Mouse (Mus musculus) myocyte (in vitro differentiated cells): ENCODE results near the gene Aarsd1.

Source experiments
- CEBPB ChIP-seq: IDR thresholded peaks from 2 replicates; pipeline ENCODE4 v1.6.1; 2011; ENCODE audit warnings: mild to moderate bottlenecking, moderate library complexity; ENCODE audit not compliant: poor library complexity, insufficient read depth, severe bottlenecking
- E2F4 ChIP-seq: IDR thresholded peaks from one replicate; pipeline ENCODE4 v1.6.1; 2011; ENCODE audit warnings: mild to moderate bottlenecking, control low read depth, moderate library complexity; ENCODE audit not compliant: insufficient read depth
- MAX ChIP-seq: IDR thresholded peaks from one replicate; pipeline ENCODE4 v1.6.1; 2011; ENCODE audit warnings: low read depth, mild to moderate bottlenecking, control low read depth
- MYOD1 ChIP-seq, 3 experiments: IDR thresholded peaks; one replicate each; pipeline ENCODE4 v1.6.1; 2011; ENCODE audit warnings: control low read depth in 2 of 3, low read depth in 2 of 3, mild to moderate bottlenecking in 2 of 3, moderate library complexity in 1 of 3; ENCODE audit not compliant: insufficient read length in 2 of 3, control insufficient read depth in 1 of 3
- MYOG ChIP-seq, 3 experiments: IDR thresholded peaks; one replicate each; pipeline ENCODE4 v1.6.1; 2011; ENCODE audit warnings: control low read depth in 2 of 3, low read depth in 2 of 3, mild to moderate bottlenecking in 2 of 3; ENCODE audit not compliant: insufficient read length in 2 of 3, control insufficient read depth in 1 of 3, insufficient read depth in 1 of 3
- POLR2A ChIP-seq: IDR thresholded peaks from one replicate; pipeline ENCODE4 v1.6.1; 2011; ENCODE audit warnings: low read depth, mild to moderate bottlenecking, control low read depth, moderate library complexity; ENCODE audit not compliant: insufficient read length
- POLR2AphosphoS2 ChIP-seq: IDR thresholded peaks from one replicate; pipeline ENCODE4 v1.6.1; 2011; ENCODE audit warnings: low read depth, control low read depth; ENCODE audit not compliant: insufficient read length
- REST ChIP-seq: IDR thresholded peaks from one replicate; pipeline ENCODE4 v1.6.1; 2011; ENCODE audit warnings: mild to moderate bottlenecking, control low read depth, moderate library complexity; ENCODE audit not compliant: insufficient read depth, insufficient read length
- SRF ChIP-seq: IDR thresholded peaks from one replicate; pipeline ENCODE4 v1.6.1; 2011; ENCODE audit warnings: low read depth; ENCODE audit not compliant: control insufficient read depth, insufficient read length
- TCF12 ChIP-seq: IDR thresholded peaks from one replicate; pipeline ENCODE4 v1.6.1; 2011; ENCODE audit warnings: mild to moderate bottlenecking, control low read depth; ENCODE audit not compliant: poor library complexity, insufficient read depth, severe bottlenecking
- USF1 ChIP-seq: IDR thresholded peaks from one replicate; pipeline ENCODE4 v1.6.1; 2011; ENCODE audit warnings: low read depth, mild to moderate bottlenecking, control low read depth, moderate library complexity

DNA sequence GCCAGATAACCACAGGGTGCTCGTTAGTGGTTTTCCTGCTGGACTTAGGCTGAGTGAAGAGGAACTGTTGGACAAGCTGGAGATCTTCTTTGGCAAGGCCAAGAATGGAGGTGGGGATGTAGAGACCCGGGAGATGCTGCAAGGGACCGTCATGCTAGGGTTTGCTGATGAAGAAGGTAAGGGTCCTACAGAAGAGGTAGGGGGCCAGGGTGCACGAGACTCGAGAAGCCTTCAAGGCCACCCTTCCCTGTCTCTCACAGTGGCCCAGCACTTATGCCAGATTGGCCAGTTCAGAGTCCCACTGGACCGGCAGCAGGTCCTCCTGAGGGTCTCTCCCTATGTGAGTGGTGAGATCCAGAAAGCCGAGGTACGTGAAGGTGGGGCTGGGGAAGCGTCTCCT, 40.2 kb upstream of the Aarsd1 start:
- TF ChIP-seq E2F4 (no peak), POLR2A (no peak), MYOG (IDR thresholded peaks at IDR 0.05; ENCODE audit: control insufficient read depth in 1 of 3, insufficient read depth in 1 of 3, insufficient read length in 2 of 3, low read depth in 2 of 3) (no peak), MAX (no peak), TCF12 (no peak), USF1 (no peak), REST (no peak), CEBPB (no peak), POLR2AphosphoS2 (no peak), SRF (no peak), MYOD1 (IDR thresholded peaks at IDR 0.05; ENCODE audit: control insufficient read depth in 1 of 3, insufficient read length in 2 of 3, low read depth in 2 of 3) (no peak)
